Mouse (Mus musculus) yolk sac, embryonic 10.5 days (tissue): ENCODE measurements around the gene Zfp598.
"Not testable (repeated sequence)": the region's sequence is repeated elsewhere in the genome, so short reads cannot be mapped to it uniquely, and the experiment has no call there.

Experiments
- DNase-seq: peaks from one replicate; pipeline ENCODE4 v3.0.0-alpha.2; 2017; ENCODE audit warnings: low spot score

Gene Zfp598

GRCm38 (mm10) chr17:24689251-24690081 lies 20.0 kb downstream of the Zfp598 start, which contains the start of gene Syngr3:
Syngr3 (minus strand) TSS chr17:24689955.
- DNase-seq: no peak

GRCm38 (mm10) chr17:24692385-24692784 lies 22.9 kb downstream of the Zfp598 start:
- no peak for DNase-seq

GRCm38 (mm10) chr17:24695326-24696010 lies 26.0 kb downstream of the Zfp598 start:
- no peak for DNase-seq

- peak; percentile 87 for DNase-seq
Measured at GRCm38 (mm10) chr17:24696011-24696697, 26.7 kb downstream of the Zfp598 start, which contains the start of the genes Gfer and Noxo1. Gfer (minus strand) TSS chr17:24696156. Noxo1 (plus strand) TSS chr17:24696234.

GRCm38 (mm10) chr17:24697985-24698384 lies 28.5 kb downstream of the Zfp598 start:
- no peak for DNase-seq

- DNase-seq: no peak
Measured at GRCm38 (mm10) chr17:24698715-24699114, 29.2 kb downstream of the Zfp598 start.

GRCm38 (mm10) chr17:24699473-24699872 lies 30.0 kb downstream of the Zfp598 start:
- DNase-seq: no peak

GRCm38 (mm10) chr17:24701251-24701650 lies 31.8 kb downstream of the Zfp598 start:
- DNase-seq: no peak

GRCm38 (mm10) chr17:24705821-24706220 lies 36.3 kb downstream of the Zfp598 start:
- no peak for DNase-seq

GRCm38 (mm10) chr17:24706982-24707800 lies 37.7 kb downstream of the Zfp598 start, which contains the start of gene Tbl3:
Tbl3 (minus strand) TSS chr17:24707660.
- DNase-seq: peak; percentile 91

- DNase-seq: peak; percentile 51
Measured at GRCm38 (mm10) chr17:24707801-24708425, 38.4 kb downstream of the Zfp598 start.

GRCm38 (mm10) chr17:24708646-24709045 lies 39.2 kb downstream of the Zfp598 start:
- no peak for DNase-seq

- no peak for DNase-seq
Measured at GRCm38 (mm10) chr17:24715556-24715955, 46.1 kb downstream of the Zfp598 start.

- DNase-seq: no peak
Measured at GRCm38 (mm10) chr17:24716166-24716682, 46.7 kb downstream of the Zfp598 start.

GRCm38 (mm10) chr17:24717943-24718342 lies 48.5 kb downstream of the Zfp598 start, which contains the start of the genes Rnf151 and Rps2:
Rnf151 (minus strand) TSS chr17:24718063.
Rps2 (plus strand) TSS chr17:24718116.
- DNase-seq: no peak

GRCm38 (mm10) chr17:24718938-24719337 lies 49.5 kb downstream of the Zfp598 start:
- DNase-seq: not testable (repeated sequence)

- DNase-seq: peak; percentile 99
Measured at GRCm38 (mm10) chr17:24719494-24720222, 50.2 kb downstream of the Zfp598 start.

GRCm38 (mm10) chr17:24720616-24721015 lies 51.1 kb downstream of the Zfp598 start:
- DNase-seq: not testable (repeated sequence)

GRCm38 (mm10) chr17:24721383-24721955 lies 52.0 kb downstream of the Zfp598 start:
- DNase-seq: not testable (repeated sequence)
